Mouse (Mus musculus) liver, embryonic 13.5 days (tissue): Measurements from ENCODE around the gene Tmbim4. TPM values are rescaled to one million over a fixed set of nuclear protein-coding genes. Genes with fewer than 3 reads are reported as not detected.
A peak's percentile ranks its signal among the peaks of the same experiment; 100 is the strongest.

Experiments used
- ATAC-seq: fragments of 200-750 bp; cut with Nextera tagmentation; 2 replicates; pipeline ENCODE4 v1.8.0; 2017; ENCODE audit warnings: low read depth, mild to moderate bottlenecking, moderate number of reproducible peaks, moderate library complexity
- DNase-seq: peaks from one replicate; pipeline ENCODE4 v3.0.0; 2022
- H3K27ac ChIP-seq: fragments of 300-500 bp; sonication (generic); 2 replicates; pipeline ENCODE4 v1.5.1; 2015; ENCODE audit warnings: moderate library complexity, mild to moderate bottlenecking, inconsistent platforms
- H3K27me3 ChIP-seq: fragments of 300-500 bp; sonication (generic); 2 replicates; pipeline ENCODE4 v1.6.1; 2015; ENCODE audit warnings: mild to moderate bottlenecking, inconsistent platforms
- H3K36me3 ChIP-seq: fragments of 300-500 bp; sonication (generic); 2 replicates; pipeline ENCODE4 v1.6.1; 2015; ENCODE audit warnings: mild to moderate bottlenecking, inconsistent platforms
- H3K4me1 ChIP-seq: fragments of 300-500 bp; sonication (generic); replicated peaks from 2 replicates; pipeline ENCODE4 v1.6.1; 2015; ENCODE audit warnings: inconsistent platforms
- H3K4me2 ChIP-seq: fragments of 300-500 bp; sonication (generic); 2 replicates; pipeline ENCODE4 v1.6.1; 2015; ENCODE audit warnings: inconsistent platforms, mild to moderate bottlenecking, moderate library complexity
- H3K4me3 ChIP-seq: fragments of 300-500 bp; sonication (generic); replicated peaks from 2 replicates; pipeline ENCODE4 v1.5.1; 2015; ENCODE audit warnings: mild to moderate bottlenecking, inconsistent platforms
- H3K9ac ChIP-seq: fragments of 300-500 bp; sonication (generic); 2 replicates; pipeline ENCODE4 v1.6.1; 2015; ENCODE audit warnings: mild to moderate bottlenecking, inconsistent platforms
- H3K9me3 ChIP-seq: fragments of 300-500 bp; sonication (generic); replicated peaks from 2 replicates; pipeline ENCODE4 v1.6.1; 2016; ENCODE audit warnings: inconsistent platforms
- WGBS: fragments of 180-500 bp; shearing (Covaris S2); methylation state at CpG from one replicate; pipeline ENCODE4 v1.1.7; 2015; ENCODE audit not compliant: insufficient replicate concordance; 5-methylcytosine and 5-hydroxymethylcytosine counted together
- polyA plus RNA-seq: library from polyadenylated mRNA; unstranded; fragments of >200 nt; fragmentation: Nextera tagmentation; extraction: Ambion mirVana; gene quantifications from 2 replicates; pipeline ENCODE4 v1.2.1, GENCODE M21; 2015

The Tmbim4 gene
- polyA plus RNA-seq, 1 experiment from 2014 or later = 86.9 TPM

DNA sequence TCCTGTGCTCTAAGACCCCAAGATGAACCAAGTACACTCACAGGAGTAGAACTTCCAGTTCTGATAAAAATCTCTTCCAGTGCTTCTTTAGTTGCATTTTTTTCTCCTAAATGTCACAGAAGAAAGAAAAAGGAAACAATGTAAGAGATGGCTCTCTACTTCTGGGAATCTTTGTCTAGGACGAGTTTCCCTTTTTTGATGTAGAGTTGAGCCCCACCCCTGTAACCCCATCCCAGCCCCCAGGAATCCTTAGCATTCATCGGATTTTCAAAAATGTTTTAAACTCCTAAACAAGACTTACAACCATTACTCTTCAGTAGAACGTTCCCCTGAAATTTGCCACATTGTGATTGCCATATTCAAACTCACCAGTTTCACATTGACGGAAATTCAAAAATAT is 31.1 kb upstream of the Tmbim4 start:
- no peak for DNase-seq
- Histone ChIP-seq H3K4me3 (no peak overlapping the region), H3K4me1 (peaks cover 22% of the 10 kb centered on the region)

DNA sequence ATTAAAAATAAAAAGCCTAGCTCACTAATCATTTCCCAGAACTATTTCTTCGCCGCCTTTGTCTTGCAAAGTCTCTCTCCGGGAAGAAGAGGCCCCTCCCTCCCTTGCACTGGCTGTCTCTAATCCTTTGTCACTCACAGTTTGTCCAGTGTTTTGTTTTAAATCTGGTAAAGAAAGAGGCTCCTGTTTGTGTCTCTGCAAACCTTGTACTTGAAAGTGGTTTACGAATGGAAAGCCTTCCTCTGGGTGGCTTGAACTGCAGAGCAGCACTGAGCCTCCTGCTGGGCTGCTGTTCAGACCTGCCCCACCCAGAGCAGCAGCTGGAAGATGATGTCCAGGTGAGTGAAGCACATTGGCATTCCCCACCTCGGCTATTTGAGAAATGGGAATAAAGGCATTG is 30.1 kb upstream of the Tmbim4 start:
- Histone ChIP-seq H3K9me3 (no peaks in the 10 kb centered on the region), H3K4me3 (no peak overlapping the region), H3K4me1 (peaks cover 22% of the 10 kb centered on the region), H3K4me2 (no peak overlapping the region), H3K27ac (no peak overlapping the region), H3K9ac (no peak overlapping the region), H3K36me3 (no peaks in the 10 kb centered on the region), H3K27me3 (no peaks in the 10 kb centered on the region)
- WGBS = 68% methylated on average over 5 of the region's 5 CpGs
- no peak for DNase-seq
- no peak for ATAC-seq

More for the DNA sequence above, 31.1 kb upstream of the Tmbim4 start:
- Histone ChIP-seq H3K9me3 (no peaks in the 10 kb centered on the region), H3K9ac (no peak overlapping the region), H3K4me2 (no peak overlapping the region), H3K27me3 (no peaks in the 10 kb centered on the region), H3K36me3 (no peaks in the 10 kb centered on the region), H3K27ac (no peak overlapping the region)
- 72% methylated on average over 4 of the region's 4 CpGs for WGBS
- no peak for ATAC-seq

DNA sequence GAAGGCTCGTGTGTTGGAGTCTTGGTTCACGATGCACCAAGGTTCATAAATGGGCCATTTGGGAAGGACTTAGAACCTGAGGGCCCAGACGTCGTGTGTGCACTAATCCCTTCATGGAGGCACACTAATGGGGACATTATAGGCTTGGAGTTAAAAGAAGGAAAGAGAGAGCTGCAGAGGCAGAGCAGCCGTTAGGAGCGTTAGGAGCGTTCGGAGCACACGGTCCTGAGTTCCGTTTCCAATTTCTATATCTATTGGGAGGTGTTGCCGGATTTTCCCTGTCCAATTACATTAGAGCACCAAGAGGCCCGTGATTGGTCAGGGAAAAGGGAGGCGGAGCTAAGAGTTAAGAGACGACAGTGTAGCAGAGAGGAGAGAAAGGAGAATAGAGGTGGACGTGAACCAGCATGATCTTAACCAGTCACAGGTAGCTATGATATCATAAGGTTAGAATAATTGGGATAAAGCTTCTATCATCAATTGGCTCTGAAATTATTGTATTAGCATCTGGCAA is 27.1 kb upstream of the Tmbim4 start:
- DNase-seq = no peak
- no peak overlapping the region for H3K9ac ChIP-seq
- no peak overlapping the region for H3K4me2 ChIP-seq
- H3K4me3 ChIP-seq = no peak overlapping the region
- WGBS = 72% methylated on average over 15 of the region's 15 CpGs
- no peak overlapping the region for H3K27ac ChIP-seq
- ATAC-seq = no peak
- no peaks in the 10 kb centered on the region for H3K27me3 ChIP-seq
- H3K9me3 ChIP-seq = no peaks in the 10 kb centered on the region
- no peaks in the 10 kb centered on the region for H3K36me3 ChIP-seq
- peaks cover under 1% of the 10 kb centered on the region for H3K4me1 ChIP-seq

DNA sequence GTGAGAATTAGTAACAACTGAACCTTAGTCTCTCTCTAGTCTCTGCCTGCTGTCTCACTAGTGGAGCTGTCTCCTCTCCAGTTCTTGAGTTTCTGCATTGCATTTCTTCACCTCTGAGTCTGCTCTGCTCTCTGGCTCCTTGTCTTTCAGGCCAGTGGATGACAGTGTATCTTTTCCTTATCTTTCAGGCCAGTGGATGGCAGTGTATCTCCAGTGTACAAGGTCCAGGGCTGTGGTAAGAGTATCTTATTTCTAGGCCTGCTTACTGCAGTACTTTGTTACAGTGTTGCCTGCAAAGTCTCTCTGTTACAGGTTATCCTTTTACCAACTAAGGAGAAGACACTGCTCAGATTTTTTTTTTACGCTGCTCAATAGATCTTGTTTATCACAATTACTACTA is 18.5 kb upstream of the Tmbim4 start:
- no peak overlapping the region for H3K4me2 ChIP-seq
- 68% methylated on average over 1 of the region's 1 CpGs for WGBS
- H3K36me3 ChIP-seq = no peaks in the 10 kb centered on the region
- H3K4me3 ChIP-seq = no peak overlapping the region
- H3K4me1 ChIP-seq = no peaks in the 10 kb centered on the region
- H3K27me3 ChIP-seq = no peaks in the 10 kb centered on the region
- no peak overlapping the region for H3K9ac ChIP-seq
- H3K9me3 ChIP-seq = no peaks in the 10 kb centered on the region
- no peak overlapping the region for H3K27ac ChIP-seq
- no peak for DNase-seq
- peak; percentile 79 for ATAC-seq

DNA sequence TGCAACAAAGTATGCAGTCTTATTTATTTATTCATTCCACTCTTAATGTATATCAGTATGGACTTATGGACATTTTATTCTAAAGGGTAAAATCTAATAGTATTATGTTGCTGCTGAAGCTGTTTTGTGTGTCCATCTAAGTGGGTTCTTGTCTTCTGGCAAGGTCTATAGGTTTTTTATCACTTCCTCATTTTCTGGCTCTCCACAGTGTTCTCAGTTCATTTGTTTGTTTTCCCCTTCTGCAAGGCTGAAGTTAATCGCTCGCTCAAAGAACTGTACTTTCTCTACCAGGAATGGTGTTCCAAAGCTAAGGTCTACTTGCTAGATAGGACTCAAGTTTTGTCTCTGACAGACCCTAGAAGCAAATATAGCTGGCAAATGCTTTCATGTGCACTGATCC is 18.0 kb upstream of the Tmbim4 start:
- no peak overlapping the region for H3K27ac ChIP-seq
- no peak overlapping the region for H3K4me3 ChIP-seq
- H3K9ac ChIP-seq = no peak overlapping the region
- no peak for ATAC-seq
- no peaks in the 10 kb centered on the region for H3K36me3 ChIP-seq
- no peak overlapping the region for H3K4me2 ChIP-seq
- no peaks in the 10 kb centered on the region for H3K4me1 ChIP-seq
- no peaks in the 10 kb centered on the region for H3K9me3 ChIP-seq
- WGBS = 24% methylated on average over 2 of the region's 2 CpGs
- no peak for DNase-seq
- no peaks in the 10 kb centered on the region for H3K27me3 ChIP-seq

DNA sequence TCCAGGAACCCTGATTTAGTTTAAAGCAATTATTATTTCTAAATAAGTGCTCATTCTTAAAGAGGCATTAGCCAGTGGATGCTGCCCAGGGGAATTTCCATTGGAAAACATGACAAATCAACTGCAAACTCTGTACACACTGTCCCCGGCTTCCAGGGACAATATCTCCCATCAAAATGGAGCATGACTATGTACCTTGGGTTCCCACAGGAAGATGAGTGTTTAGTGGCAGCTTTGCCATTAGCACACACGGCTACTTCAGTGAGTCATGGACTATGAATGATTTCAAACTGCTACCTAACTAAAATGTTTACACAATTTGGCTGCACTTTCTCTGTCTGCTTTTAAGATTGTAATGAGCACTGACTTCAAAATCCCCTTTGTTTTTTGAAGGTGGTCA is 12.9 kb upstream of the Tmbim4 start:
- Histone ChIP-seq H3K4me2 (no peak overlapping the region), H3K36me3 (no peaks in the 10 kb centered on the region), H3K4me1 (peaks cover 9% of the 10 kb centered on the region; the same call in 1 of the 2 replicates), H3K27me3 (no peaks in the 10 kb centered on the region), H3K9me3 (no peaks in the 10 kb centered on the region), H3K27ac (no peak overlapping the region), H3K4me3 (no peak overlapping the region), H3K9ac (no peak overlapping the region)
- DNase-seq = no peak
- ATAC-seq = no peak
- WGBS = 46% methylated on average over 2 of the region's 2 CpGs

DNA sequence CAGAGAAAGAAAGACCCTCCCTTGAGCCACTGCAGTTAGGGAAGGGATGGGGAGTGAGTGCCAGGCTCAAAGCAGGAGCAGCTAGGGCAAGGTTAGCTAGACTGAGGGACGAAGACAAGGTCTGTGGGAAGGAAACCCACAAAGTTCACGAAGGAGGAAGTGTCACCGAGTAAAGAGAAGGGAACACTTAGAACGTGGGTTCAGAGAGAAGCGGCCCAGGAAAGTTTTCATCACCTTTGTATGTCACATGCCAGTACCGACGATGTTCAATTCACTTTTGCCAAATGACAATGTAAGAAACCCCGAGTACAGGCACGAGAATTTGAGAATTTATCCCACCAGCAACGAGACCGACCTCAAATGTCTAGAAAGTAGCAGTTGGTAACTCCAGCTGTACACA is 12.1 kb upstream of the Tmbim4 start:
- no peaks in the 10 kb centered on the region for H3K9me3 ChIP-seq
- 17% methylated on average over 11 of the region's 11 CpGs for whole genome bisulfite sequencing
- H3K4me3 ChIP-seq = no peak overlapping the region
- ATAC-seq (no peak), DNase-seq (no peak)
- H3K36me3 ChIP-seq = no peaks in the 10 kb centered on the region
- no peaks in the 10 kb centered on the region for H3K27me3 ChIP-seq
- H3K4me2 ChIP-seq = peak overlapping the region; percentile 29; the same call in 1 of the 2 replicates
- H3K27ac ChIP-seq = no peak overlapping the region
- no peak overlapping the region for H3K9ac ChIP-seq
- peaks cover 9% of the 10 kb centered on the region; the same call in 1 of the 2 replicates for H3K4me1 ChIP-seq

DNA sequence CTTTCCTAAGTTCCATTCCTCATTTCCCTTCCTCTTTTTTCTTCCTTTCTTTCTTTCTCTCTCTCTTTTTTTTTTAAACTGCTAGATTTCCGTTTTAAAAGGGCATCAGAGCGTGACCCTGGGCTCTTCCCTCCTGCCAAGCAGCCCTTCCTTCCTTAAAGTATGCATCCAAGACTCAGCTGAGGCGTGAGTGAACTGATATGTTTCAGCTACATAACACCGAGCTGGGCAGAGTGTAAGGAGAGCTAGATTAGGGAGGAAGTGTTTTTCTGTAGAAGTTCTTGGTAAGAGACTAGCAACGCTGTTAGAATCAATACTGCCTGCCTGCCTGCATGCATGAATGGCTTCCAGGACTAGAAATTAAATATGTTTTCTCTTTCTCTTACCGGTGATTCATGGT is 11.6 kb upstream of the Tmbim4 start:
- H3K4me1 ChIP-seq = peaks cover 9% of the 10 kb centered on the region; the same call in 1 of the 2 replicates
- H3K9ac ChIP-seq = no peak overlapping the region
- H3K27ac ChIP-seq = no peak overlapping the region
- H3K9me3 ChIP-seq = no peaks in the 10 kb centered on the region
- no peak for DNase-seq
- H3K4me2 ChIP-seq = peak overlapping the region; percentile 29; the same call in 1 of the 2 replicates
- H3K4me3 ChIP-seq = no peak overlapping the region
- no peaks in the 10 kb centered on the region for H3K27me3 ChIP-seq
- WGBS = 17% methylated on average over 6 of the region's 6 CpGs
- ATAC-seq = no peak
- no peaks in the 10 kb centered on the region for H3K36me3 ChIP-seq

DNA sequence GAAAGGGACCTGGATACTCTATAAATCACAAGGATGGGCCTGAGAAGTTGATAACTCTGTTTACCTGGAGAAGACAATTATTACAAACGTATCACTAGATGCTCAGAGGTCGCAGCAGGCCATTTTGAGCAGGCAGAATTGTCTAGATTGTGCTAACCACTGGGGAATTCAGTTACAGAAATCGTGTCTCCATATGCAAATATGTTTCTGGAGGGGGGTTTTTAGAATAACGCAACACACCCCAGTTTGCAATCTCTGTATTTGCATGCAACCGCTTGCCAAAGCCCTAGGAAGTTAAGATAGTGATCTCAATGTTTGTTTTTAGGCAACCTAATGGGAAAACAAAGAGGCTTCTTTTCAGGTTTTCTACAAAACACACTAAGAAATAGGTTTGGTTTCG is 10.2 kb upstream of the Tmbim4 start:
- Histone ChIP-seq H3K4me2 (no peak overlapping the region), H3K9ac (no peak overlapping the region), H3K27me3 (no peaks in the 10 kb centered on the region), H3K36me3 (no peaks in the 10 kb centered on the region), H3K4me1 (peaks cover 9% of the 10 kb centered on the region; the same call in 1 of the 2 replicates), H3K27ac (no peak overlapping the region), H3K9me3 (no peaks in the 10 kb centered on the region), H3K4me3 (no peak overlapping the region)
- WGBS = 68% methylated on average over 6 of the region's 6 CpGs
- ATAC-seq = no peak
- no peak for DNase-seq

DNA sequence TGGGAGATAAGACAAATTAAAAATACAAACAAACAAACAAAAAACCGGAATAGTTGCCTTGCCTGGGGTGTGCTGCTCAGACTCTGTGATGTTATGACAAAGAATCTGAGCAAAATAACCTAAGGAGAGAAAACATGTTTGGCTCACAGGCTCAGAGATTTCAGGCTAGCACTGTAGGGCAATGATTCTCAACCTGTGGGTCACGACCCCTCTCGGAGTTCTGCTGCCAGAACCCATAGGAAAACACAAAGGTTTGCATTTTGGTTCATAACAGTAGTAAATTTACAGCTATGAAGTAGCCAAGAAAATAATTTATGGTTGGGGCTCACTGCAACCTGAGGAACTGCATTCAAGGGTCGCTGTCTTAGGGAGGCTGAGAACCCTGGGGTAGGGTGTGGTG is 9.1 kb upstream of the Tmbim4 start:
- Histone ChIP-seq H3K27ac (no peak overlapping the region), H3K9ac (no peak overlapping the region), H3K9me3 (no peaks in the 10 kb centered on the region), H3K27me3 (no peaks in the 10 kb centered on the region), H3K4me1 (peaks cover 9% of the 10 kb centered on the region; the same call in 1 of the 2 replicates), H3K4me2 (no peak overlapping the region), H3K36me3 (no peaks in the 10 kb centered on the region), H3K4me3 (no peak overlapping the region)
- ATAC-seq = no peak
- 70% methylated on average over 4 of the region's 4 CpGs for WGBS
- no peak for DNase-seq

DNA sequence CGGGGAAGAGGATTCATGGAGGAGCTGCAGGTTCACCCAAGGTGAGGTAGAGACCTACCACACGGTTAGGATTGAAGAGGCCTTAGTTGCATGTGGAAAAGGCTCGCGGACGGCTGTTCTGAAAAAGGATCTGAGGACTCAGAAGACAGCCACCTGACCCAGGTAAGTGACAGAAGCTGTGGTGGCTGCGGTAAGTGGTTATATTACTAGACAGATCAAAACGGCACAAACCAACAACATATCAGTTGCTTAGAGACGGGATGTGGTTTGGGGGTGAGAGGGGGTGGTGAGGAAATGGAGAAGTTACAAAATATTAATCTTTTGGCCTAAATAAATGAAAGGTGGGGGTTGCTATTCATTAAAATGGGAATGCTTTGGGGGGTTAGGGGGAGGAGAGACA is 8.1 kb upstream of the Tmbim4 start:
- Histone ChIP-seq H3K4me3 (no peak overlapping the region), H3K4me2 (no peak overlapping the region), H3K27me3 (no peaks in the 10 kb centered on the region), H3K36me3 (no peaks in the 10 kb centered on the region), H3K27ac (no peak overlapping the region), H3K9ac (no peak overlapping the region), H3K9me3 (no peaks in the 10 kb centered on the region), H3K4me1 (peaks cover 9% of the 10 kb centered on the region; the same call in 1 of the 2 replicates)
- ATAC-seq (no peak), DNase-seq (no peak)
- WGBS = 47% methylated on average over 8 of the region's 8 CpGs

DNA sequence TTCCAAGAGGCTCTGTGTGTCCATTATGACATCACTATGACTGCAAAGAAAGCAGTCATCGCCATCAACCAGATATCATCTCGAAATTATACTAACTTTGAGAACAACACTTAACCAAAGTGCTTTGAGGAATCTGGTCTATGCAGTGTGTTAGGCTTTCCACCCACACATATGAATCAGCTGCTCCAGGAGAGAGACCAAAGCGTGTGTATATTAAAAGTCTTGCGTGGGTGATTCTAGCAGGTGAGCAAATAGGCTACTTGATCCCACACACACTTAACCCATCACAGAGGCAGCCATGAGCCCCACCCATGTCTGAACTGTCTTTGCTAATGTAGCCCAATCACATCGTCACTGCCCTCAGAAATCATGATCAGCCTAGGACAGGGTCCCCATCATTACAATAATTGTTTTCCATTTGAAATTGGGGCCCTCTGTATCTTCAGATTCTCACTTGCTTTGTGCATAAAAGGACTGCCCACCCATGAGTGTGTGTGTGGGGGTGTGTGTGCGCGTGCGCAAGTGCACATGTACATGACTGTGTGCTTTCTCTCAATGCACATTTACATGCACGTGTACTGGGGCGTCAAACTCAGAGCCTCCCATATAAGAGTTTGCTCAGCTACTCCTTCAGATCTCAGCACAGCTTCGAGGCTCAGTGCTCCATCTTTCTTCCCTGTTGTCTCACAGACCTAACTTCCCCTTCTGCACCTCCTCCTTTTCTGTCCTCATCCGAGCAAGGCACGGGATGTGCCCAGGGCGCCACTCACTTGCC is 4.1 kb upstream of the Tmbim4 start:
- H3K4me2 ChIP-seq = no peak overlapping the region
- no peaks in the 10 kb centered on the region for H3K9me3 ChIP-seq
- ATAC-seq (no peak), DNase-seq (no peak)
- WGBS = 57% methylated on average over 14 of the region's 14 CpGs
- H3K4me3 ChIP-seq = no peak overlapping the region
- peaks cover 24% of the 10 kb centered on the region for H3K27me3 ChIP-seq
- H3K4me1 ChIP-seq = peaks cover 13% of the 10 kb centered on the region
- H3K9ac ChIP-seq = no peak overlapping the region
- no peaks in the 10 kb centered on the region for H3K36me3 ChIP-seq
- H3K27ac ChIP-seq = no peak overlapping the region
